Mouse (Mus musculus) E14TG2a.4 (cell line): ENCODE measurements at regions not wholly inside any gene's neighbourhood (a gene's known extent, or its start where the extent isn't known, plus 50 kb on each side); places are given as distances from the start of the nearest gene placed in this dataset.
A peak's percentile ranks its signal among the peaks of the same experiment; 100 is the strongest.

Experiments used
- CTCF ChIP-seq: conservative IDR thresholded peaks from 2 replicates; pipeline ENCODE4 v1.5.1; 2014; ENCODE audit warnings: low read length
- POU5F1 ChIP-seq: IDR thresholded peaks from 2 replicates; pipeline ENCODE4 v1.6.1; 2014; ENCODE audit warnings: low read length, borderline replicate concordance

GRCm38 (mm10) chr13:97562241-97562640, 198.2 kb downstream of the Gm10260 start:
- TF ChIP-seq CTCF (no peak), POU5F1 (0 out of 2 replicates have a peak, but pooled peaks have one; percentile 59)
